Mouse (Mus musculus) T-helper 17 cell (primary cell): ENCODE measurements around the gene Ccl7.

Experiments used
- in situ Hi-C, 2 experiments: fragments of 300-600 bp; cut with MboI, MseI; formaldehyde crosslinking; loops; 1 replicate in 1 of 2; 2 replicates in 1 of 2; pipeline ENCODE4 v1.15.1; 2025; ENCODE audit warnings: high pct_unique_total_duplicates in 2 of 2

Gene Ccl7

GRCm38 (mm10) chr11:82045471-82045870, at the start of gene Ccl7:
Gene Ccl7 (plus strand): TSS chr11:82045712.
- in situ Hi-C loops = no loop called here

GRCm38 (mm10) chr11:81996172-81996841, 49.2 kb upstream of the Ccl7 start:
- in situ Hi-C loops = no loop called here

- in situ Hi-C loops = no loop called here
Observed at GRCm38 (mm10) chr11:81997085-81997484, 48.4 kb upstream of the Ccl7 start.

GRCm38 (mm10) chr11:81998646-81999045, 46.9 kb upstream of the Ccl7 start:
- in situ Hi-C loops = no loop called here

GRCm38 (mm10) chr11:81999469-81999868, 46.0 kb upstream of the Ccl7 start:
- in situ Hi-C loops = no loop called here

GRCm38 (mm10) chr11:82000581-82000980, 44.9 kb upstream of the Ccl7 start:
- in situ Hi-C loops = no loop called here

- in situ Hi-C loops = no loop called here
Observed at GRCm38 (mm10) chr11:82004810-82005209, 40.7 kb upstream of the Ccl7 start.

GRCm38 (mm10) chr11:82006796-82007423, 38.6 kb upstream of the Ccl7 start:
- in situ Hi-C loops = no loop called here

GRCm38 (mm10) chr11:82010115-82010514, 35.4 kb upstream of the Ccl7 start:
- in situ Hi-C loops = no loop called here

- in situ Hi-C loops = no loop called here
Observed at GRCm38 (mm10) chr11:82011411-82012193, 33.9 kb upstream of the Ccl7 start.

- in situ Hi-C loops = no loop called here
Observed at GRCm38 (mm10) chr11:82013756-82014155, 31.8 kb upstream of the Ccl7 start.

GRCm38 (mm10) chr11:82015066-82015465, 30.4 kb upstream of the Ccl7 start:
- in situ Hi-C loops = no loop called here

GRCm38 (mm10) chr11:82016181-82016780, 29.2 kb upstream of the Ccl7 start:
- in situ Hi-C loops = no loop called here

GRCm38 (mm10) chr11:82019389-82019788, 26.1 kb upstream of the Ccl7 start:
- in situ Hi-C loops = no loop called here

- in situ Hi-C loops = no loop called here
Observed at GRCm38 (mm10) chr11:82019793-82020192, 25.7 kb upstream of the Ccl7 start.

GRCm38 (mm10) chr11:82021406-82021805, 24.1 kb upstream of the Ccl7 start:
- in situ Hi-C loops = no loop called here

- in situ Hi-C loops = no loop called here
Observed at GRCm38 (mm10) chr11:82022504-82023056, 22.9 kb upstream of the Ccl7 start.

- in situ Hi-C loops = no loop called here
Observed at GRCm38 (mm10) chr11:82023769-82024168, 21.7 kb upstream of the Ccl7 start.

- in situ Hi-C loops = no loop called here
Observed at GRCm38 (mm10) chr11:82030171-82030570, 15.3 kb upstream of the Ccl7 start.

GRCm38 (mm10) chr11:82032136-82032535, 13.4 kb upstream of the Ccl7 start:
- in situ Hi-C loops = no loop called here

GRCm38 (mm10) chr11:82032678-82033344, 12.7 kb upstream of the Ccl7 start:
- in situ Hi-C loops = no loop called here
